Mouse (Mus musculus): Measurements from ENCODE around the gene Etfb. TPM values are rescaled to one million over a fixed set of nuclear protein-coding genes. Genes with fewer than 3 reads are reported as not detected.

The Etfb gene
- total RNA-seq, 2 experiments from 2014 or later, result 50.8 to 60.6 TPM

- DNase-seq (ENCODE audit: low spot score in 2 of 2), result no peak
- intact Hi-C loops (cut with DNase I), result loop anchor here (10.0 kb wide), 1 partner anchor 168 kb away; the partner anchor contains the start of gene Zfp715
Observed at GRCm38 (mm10) chr7:43483236-43483635, 39.4 kb downstream of the Etfb start.

- intact Hi-C loops (cut with DNase I), result loop anchor here (5.0 to 10.0 kb wide), 2 partner anchors 74 to 174 kb away; partner anchors contain the start of genes Zfp658 and Zfp715
- peak; percentile 53 to 63 for DNase-seq (ENCODE audit: low spot score in 2 of 2)
Observed at GRCm38 (mm10) chr7:43488646-43489045, 44.8 kb downstream of the Etfb start.

GRCm38 (mm10) chr7:43489631-43490125, 45.8 kb downstream of the Etfb start, which contains the start of gene Iglon5:
TSS of gene Iglon5 (minus strand) at chr7:43490075.
- intact Hi-C loops (cut with DNase I), result loop anchor here (5.0 to 10.0 kb wide), 2 partner anchors 73 to 175 kb away; partner anchors contain the start of genes Zfp658 and Zfp715
- DNase-seq (ENCODE audit: low spot score in 2 of 2), result peak in 1 of 2 experiments; percentile 32

- intact Hi-C loops (cut with DNase I), result no loop called here
- peak; percentile 70 to 79 for DNase-seq (ENCODE audit: low spot score in 2 of 2)
Observed at GRCm38 (mm10) chr7:43490182-43490584, 46.3 kb downstream of the Etfb start.

- DNase-seq (ENCODE audit: low spot score in 2 of 2), result no peak
- intact Hi-C loops (cut with DNase I), result no loop called here
Observed at GRCm38 (mm10) chr7:43490861-43491260, 47.0 kb downstream of the Etfb start.

GRCm38 (mm10) chr7:43495343-43496021, 51.6 kb downstream of the Etfb start:
- intact Hi-C loops (cut with DNase I), result loop anchor here (1.0 to 5.0 kb wide), 2 partner anchors 72 to 213 kb away; no protein-coding TSS in a partner anchor
- peak; percentile 62 to 69 for DNase-seq (ENCODE audit: low spot score in 2 of 2)

Small RNA genes lying within 50 kb of the gene (microRNA-seq; reads per million reads assigned to microRNA genes)
- gene Mir7051, result not detected

Other genes starting within 250 kb of the Etfb start
- gene Zfp715, start 130.8 kb upstream of the Etfb start, total RNA-seq (2021), result 10 to 100 TPM; 18.5 to 23.6 TPM
- under 1 TPM; 0.36 to 0.72 TPM for gene Siglecf, start 92.7 kb upstream of the Etfb start, total RNA-seq (2021)
- gene Siglecg, start 35.9 kb upstream of the Etfb start, total RNA-seq (2021), result not detected
- not detected for gene Lim2, start 16.4 kb upstream of the Etfb start, total RNA-seq (2021)
- not detected for gene Nkg7, start 7.0 kb upstream of the Etfb start, total RNA-seq (2021)
- not detected for gene Cldnd2, start 3.3 kb upstream of the Etfb start, total RNA-seq (2021)
- 1 to 10 TPM in 1 of 2 experiments, not detected in 1; 1.7 TPM for gene Gm45233, start within 50 bp of the Etfb start, total RNA-seq (2021)
- 1 to 10 TPM; 2.2 to 2.6 TPM for gene Vsig10l, start 19.1 kb downstream of the Etfb start, total RNA-seq (2021)
- 10 to 100 TPM; 27.3 to 28.1 TPM for gene Iglon5, start 46.0 kb downstream of the Etfb start, total RNA-seq (2021)
- not detected for gene 4931406B18Rik, start 61.9 kb downstream of the Etfb start, total RNA-seq (2021)
- gene Cd33, start 100.3 kb downstream of the Etfb start, total RNA-seq (2021), result 1 to 10 TPM; 3.1 to 3.8 TPM
- 1 to 10 TPM; 4.0 to 4.6 TPM for gene Zfp658, start 118.2 kb downstream of the Etfb start, total RNA-seq (2021)
- gene Zfp719, start 135.5 kb downstream of the Etfb start, total RNA-seq (2021), result 10 to 100 TPM; 18.7 to 19.1 TPM
- under 1 TPM in 1 of 2 experiments, not detected in 1; 0.43 TPM for gene Zfp819, start 163.1 kb downstream of the Etfb start, total RNA-seq (2021)
- gene Ceacam18, start 190.6 kb downstream of the Etfb start, total RNA-seq (2021), result not detected
- gene Siglece, start 216.1 kb downstream of the Etfb start, total RNA-seq (2021), result 1 to 10 TPM in 1 of 2 experiments, under 1 TPM in 1; 1.00 to 1.4 TPM
- 1 to 10 TPM; 8.3 to 8.7 TPM for gene Ctu1, start 227.9 kb downstream of the Etfb start, total RNA-seq (2021)
- not detected for gene Klk14, start 246.3 kb downstream of the Etfb start, total RNA-seq (2021)

All from left cerebral cortex, postnatal 36 days (tissue).